Mouse (Mus musculus): ENCODE measurements around the gene Marcksl1. TPM values are rescaled to one million over a fixed set of nuclear protein-coding genes. Genes with fewer than 3 reads are reported as not detected.
A peak's percentile ranks its signal among the peaks of the same experiment; 100 is the strongest.

Marcksl1 gene
- total and polyA plus RNA-seq, 3 experiments = 25.3 to 62.7 TPM; not detected in 1

GRCm38 (mm10) chr4:129464286-129464815, 49.0 kb upstream of the Marcksl1 start:
- Histone ChIP-seq H3K36me3 (ENCODE audit: control insufficient read depth in 1 of 2, insufficient read depth in 2 of 2, low read length in 2 of 2) (peaks cover 0 to 14% of the 10 kb centered on the region in 2 experiments; a peak in 3 of 4 replicates), H3K9ac (ENCODE audit: control insufficient read depth, low read depth, low read length, poor library complexity, severe bottlenecking) (no peak overlapping the region)
- DNase-seq (ENCODE audit: low read depth, low spot score) = peak; percentile 26

GRCm38 (mm10) chr4:129476047-129476446, 37.3 kb upstream of the Marcksl1 start:
- Histone ChIP-seq H3K27ac (ENCODE audit: control insufficient read depth, low read depth, low read length) (no peak overlapping the region), H3K27me3 (ENCODE audit: control insufficient read depth in 1 of 2, insufficient read depth in 2 of 2, low read length in 2 of 2) (no peaks in the 10 kb centered on the region), H3K9me3 (replicated peaks; ENCODE audit: insufficient read depth, low read length) (no peaks in the 10 kb centered on the region), H3K4me1 (ENCODE audit: control insufficient read depth in 1 of 2, insufficient read depth in 2 of 2, low read length in 2 of 2) (no peaks in the 10 kb centered on the region), H3K79me2 (ENCODE audit: control insufficient read depth, insufficient read depth, low read length, poor library complexity) (no peaks in the 10 kb centered on the region), H3K4me3 (ENCODE audit: control insufficient read depth in 1 of 2, insufficient read depth in 1 of 2, low read depth in 2 of 2, low read length in 2 of 2) (no peak overlapping the region), H3K36me3 (ENCODE audit: control insufficient read depth in 1 of 2, insufficient read depth in 2 of 2, low read length in 2 of 2) (peaks cover 0 to 1% of the 10 kb centered on the region in 2 experiments; a peak in 1 of 4 replicates), H3K9ac (ENCODE audit: control insufficient read depth, low read depth, low read length, poor library complexity, severe bottlenecking) (no peak overlapping the region)
- TF ChIP-seq CTCF (IDR thresholded peaks at IDR 0.05 in 2 of 3, conservative IDR thresholded peaks at IDR 0.05 in 1 of 3; ENCODE audit: control insufficient read depth in 1 of 3, insufficient read depth in 1 of 3, low read depth in 2 of 3, low read length in 3 of 3, poor library complexity in 1 of 3, severe bottlenecking in 1 of 3) (no peak), MEF2A (IDR thresholded peaks at IDR 0.05; ENCODE audit: extremely low read depth, insufficient replicate concordance, low read depth, low read length, poor library complexity, severe bottlenecking) (no peak), TBP (IDR thresholded peaks at IDR 0.05; ENCODE audit: low read depth, low read length) (no peak), EP300 (IDR thresholded peaks at IDR 0.05; ENCODE audit: low read depth in 1 of 2, low read length in 2 of 2) (no peak), TCF12 (IDR thresholded peaks at IDR 0.05; ENCODE audit: low read depth, low read length) (no peak), ETS1 (IDR thresholded peaks at IDR 0.05; ENCODE audit: low read depth, low read length) (no peak), SIN3A (IDR thresholded peaks at IDR 0.05; ENCODE audit: low read length) (no peak), MYB (IDR thresholded peaks at IDR 0.05; ENCODE audit: low read depth, low read length) (no peak), ZKSCAN1 (IDR thresholded peaks at IDR 0.05; ENCODE audit: low read depth, low read length) (no peak), RCOR1 (IDR thresholded peaks at IDR 0.05; ENCODE audit: low read depth, low read length) (no peak), ZNF384 (IDR thresholded peaks at IDR 0.05; ENCODE audit: low read depth, low read length) (no peak), SMC3 (IDR thresholded peaks at IDR 0.05; ENCODE audit: low read depth, low read length) (no peak), RAD21 (IDR thresholded peaks at IDR 0.05; ENCODE audit: low read depth, low read length) (no peak), POLR2A (IDR thresholded peaks at IDR 0.05; ENCODE audit: control insufficient read depth in 1 of 2, insufficient read depth in 1 of 2, low read depth in 1 of 2, low read length in 2 of 2, poor library complexity in 1 of 2) (no peak), UBTF (IDR thresholded peaks at IDR 0.05; ENCODE audit: borderline replicate concordance, insufficient read depth, low read depth, low read length) (no peak), POLR2AphosphoS2 (IDR thresholded peaks at IDR 0.05; ENCODE audit: low read length) (no peak), USF2 (IDR thresholded peaks at IDR 0.05; ENCODE audit: borderline replicate concordance in 1 of 2, insufficient read depth in 1 of 2, low read depth in 1 of 2, low read length in 2 of 2) (no peak), ZC3H11A (IDR thresholded peaks at IDR 0.05; ENCODE audit: low read depth, low read length) (no peak), MAZ (IDR thresholded peaks at IDR 0.05; ENCODE audit: low read depth, low read length) (no peak)
- DNase-seq (ENCODE audit: low read depth, low spot score) = no peak

More at GRCm38 (mm10) chr4:129464286-129464815, 49.0 kb upstream of the Marcksl1 start:
- peaks cover 14 to 26% of the 10 kb centered on the region in 2 experiments for H3K4me1 ChIP-seq (ENCODE audit: control insufficient read depth in 1 of 2, insufficient read depth in 2 of 2, low read length in 2 of 2)
- no peaks in the 10 kb centered on the region for H3K27me3 ChIP-seq (ENCODE audit: control insufficient read depth in 1 of 2, insufficient read depth in 2 of 2, low read length in 2 of 2)
- H3K79me2 ChIP-seq (ENCODE audit: control insufficient read depth, insufficient read depth, low read length, poor library complexity) = no peaks in the 10 kb centered on the region; the same call in 1 of the 2 replicates
- H3K4me3 ChIP-seq (ENCODE audit: control insufficient read depth in 1 of 2, insufficient read depth in 1 of 2, low read depth in 2 of 2, low read length in 2 of 2) = no peak overlapping the region
- TF ChIP-seq NRF1 (IDR thresholded peaks at IDR 0.05; ENCODE audit: insufficient read depth, low read depth, low read length, poor library complexity, severe bottlenecking) = 0 out of 2 replicates have a peak, but pooled peaks have one; percentile 1
- TF ChIP-seq ZMIZ1 (IDR thresholded peaks at IDR 0.05; ENCODE audit: low read depth, low read length) = no peak
- H3K27ac ChIP-seq (ENCODE audit: control insufficient read depth, low read depth, low read length) = peak overlapping the region; percentile 75
- no peaks in the 10 kb centered on the region for H3K9me3 ChIP-seq (replicated peaks; ENCODE audit: insufficient read depth, low read length)
